Mouse (Mus musculus) C2C12 (cell line): ENCODE data around the gene Smad1.

Source experiments
- CEBPB ChIP-seq: IDR thresholded peaks from one replicate; pipeline ENCODE4 v1.6.1; 2011; ENCODE audit warnings: low read depth, mild to moderate bottlenecking, control low read depth, moderate library complexity
- CTCF ChIP-seq: IDR thresholded peaks from one replicate; pipeline ENCODE4 v1.5.1; 2011; ENCODE audit not compliant: control insufficient read depth, insufficient read depth, insufficient read length
- MAX ChIP-seq: IDR thresholded peaks from one replicate; pipeline ENCODE4 v1.6.1; 2011; ENCODE audit warnings: mild to moderate bottlenecking, control low read depth
- MYOD1 ChIP-seq: IDR thresholded peaks from one replicate; pipeline ENCODE4 v1.6.1; 2011; ENCODE audit warnings: low read depth; ENCODE audit not compliant: control insufficient read depth, insufficient read length
- USF1 ChIP-seq: IDR thresholded peaks from one replicate; pipeline ENCODE4 v1.6.1; 2011; ENCODE audit warnings: low read depth, mild to moderate bottlenecking, control low read depth, moderate library complexity

GRCm38 (mm10) chr8:79360774-79361527 is 38.4 kb downstream of the Smad1 start:
- TF ChIP-seq CTCF (no peak), CEBPB (no peak), MAX (no peak), MYOD1 (no peak), USF1 (no peak)
